Mouse (Mus musculus): ENCODE data around the gene Pou2f1.

DNA sequence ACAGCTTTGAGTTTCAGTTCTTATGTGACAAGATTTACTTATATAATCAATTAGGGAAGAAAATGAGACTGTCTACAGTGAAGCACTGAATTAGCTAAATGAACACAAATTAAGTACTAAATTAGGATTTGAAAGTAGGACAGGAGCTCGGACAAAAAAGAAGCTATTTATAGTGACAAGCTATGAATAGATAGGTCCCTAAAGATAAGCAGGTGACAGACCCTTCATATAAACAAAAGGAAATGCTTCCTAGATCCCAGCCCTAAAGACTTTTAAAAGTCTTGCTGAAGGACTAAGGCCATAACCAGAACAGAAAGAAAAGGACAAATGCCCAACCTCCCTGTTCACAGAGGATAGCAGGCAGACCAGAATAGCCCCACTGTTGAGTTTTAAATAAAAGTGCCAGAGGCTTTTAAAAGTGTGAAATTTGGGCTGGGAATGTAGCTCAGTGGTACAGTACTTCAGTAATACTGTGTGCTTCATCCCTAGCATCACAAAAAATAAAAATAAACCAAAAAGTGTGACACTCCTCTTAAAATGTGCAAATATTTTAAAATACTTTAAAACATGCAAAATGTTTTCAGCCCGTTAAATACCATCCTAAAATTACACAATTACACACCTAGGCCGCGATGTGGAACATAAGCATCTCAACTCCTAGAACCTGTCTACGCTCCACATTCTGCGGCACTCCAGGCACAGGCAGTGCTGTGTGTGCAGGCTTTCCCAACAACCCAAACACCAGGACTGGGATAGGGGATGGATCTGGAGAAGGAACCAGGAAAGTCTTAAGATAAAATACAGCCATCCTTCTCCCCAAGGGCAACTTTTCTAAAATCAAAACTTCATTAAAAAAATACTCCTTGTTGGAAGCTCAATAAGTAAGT lies 9.0 kb downstream of the Pou2f1 start:
- TF ChIP-seq POLR2A (IDR thresholded peaks at IDR 0.05; ENCODE audit: control insufficient read depth in 1 of 2, insufficient read depth in 1 of 2, low read depth in 1 of 2, low read length in 2 of 2, poor library complexity in 1 of 2) (no peak), CTCF (IDR thresholded peaks at IDR 0.05 in 2 of 3, conservative IDR thresholded peaks at IDR 0.05 in 1 of 3; ENCODE audit: control insufficient read depth in 1 of 3, insufficient read depth in 1 of 3, low read depth in 2 of 3, low read length in 3 of 3, poor library complexity in 1 of 3, severe bottlenecking in 1 of 3) (no peak)

Measured in MEL (cell line).